Mouse (Mus musculus) ES-E14 (cell line): ENCODE results near the gene Hes7.

Experiments
- CHD2 ChIP-seq: IDR thresholded peaks from 2 replicates; pipeline ENCODE4 v1.6.1; 2014; ENCODE audit warnings: mild to moderate bottlenecking, low read depth, low read length, inconsistent platforms
- MAFK ChIP-seq: IDR thresholded peaks from 2 replicates; pipeline ENCODE4 v1.6.1; 2014; ENCODE audit warnings: mild to moderate bottlenecking, low read depth, low read length, inconsistent platforms; ENCODE audit not compliant: insufficient read depth
- ZNF384 ChIP-seq: IDR thresholded peaks from 2 replicates; pipeline ENCODE4 v1.6.1; 2012; ENCODE audit warnings: low read depth, low read length, inconsistent platforms

DNA sequence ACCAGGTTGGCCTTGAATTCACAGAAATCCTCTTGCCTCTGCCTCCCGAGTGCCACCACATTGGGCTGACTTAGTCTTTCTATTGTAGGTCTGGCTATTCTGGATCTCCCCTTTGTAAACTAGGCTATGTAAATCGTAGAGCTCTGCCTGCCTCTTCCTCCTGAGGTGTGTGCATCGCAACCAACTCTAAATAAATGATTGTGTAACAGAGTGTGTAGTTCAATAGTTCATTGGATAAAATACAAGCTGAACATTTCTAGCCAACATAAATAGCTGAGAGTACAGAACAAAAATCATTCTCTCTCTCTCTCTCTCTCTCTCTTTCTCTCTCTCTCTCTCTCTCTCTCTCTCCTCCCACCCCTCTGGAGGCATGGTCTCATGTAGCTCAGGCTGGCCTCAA is 5.6 kb upstream of the Hes7 start:
- TF ChIP-seq ZNF384 (no peak), MAFK (no peak), CHD2 (no peak)
